Mouse (Mus musculus) neural tube, embryonic 12.5 days (tissue): ENCODE results near the gene Mier2. TPM values are rescaled to one million over a fixed set of nuclear protein-coding genes. Genes with fewer than 3 reads are reported as not detected.

Experiments used
- ATAC-seq: fragments of 200-750 bp; cut with Nextera tagmentation; 2 replicates; pipeline ENCODE4 v1.8.0; 2017; ENCODE audit warnings: low read depth, mild to moderate bottlenecking, moderate TSS enrichment, moderate library complexity; ENCODE audit not compliant: low FRiP score
- H3K27ac ChIP-seq: fragments of 300-500 bp; sonication (generic); 2 replicates; pipeline ENCODE4 v1.5.1; 2016
- H3K27me3 ChIP-seq: fragments of 300-500 bp; sonication (generic); replicated peaks from 2 replicates; pipeline ENCODE4 v1.6.1; 2016; ENCODE audit warnings: mild to moderate bottlenecking
- H3K36me3 ChIP-seq: fragments of 300-500 bp; sonication (generic); 2 replicates; pipeline ENCODE4 v1.6.1; 2016; ENCODE audit warnings: mild to moderate bottlenecking
- H3K4me1 ChIP-seq: fragments of 300-500 bp; sonication (generic); 2 replicates; pipeline ENCODE4 v1.6.1; 2016
- H3K4me2 ChIP-seq: fragments of 300-500 bp; sonication (generic); replicated peaks from 2 replicates; pipeline ENCODE4 v1.6.1; 2016; ENCODE audit warnings: mild to moderate bottlenecking
- H3K4me3 ChIP-seq: fragments of 300-500 bp; sonication (generic); 2 replicates; pipeline ENCODE4 v1.5.1; 2016
- H3K9ac ChIP-seq: fragments of 300-500 bp; sonication (generic); 2 replicates; pipeline ENCODE4 v1.6.1; 2016; ENCODE audit warnings: mild to moderate bottlenecking
- H3K9me3 ChIP-seq: fragments of 300-500 bp; sonication (generic); 2 replicates; pipeline ENCODE4 v1.6.1; 2016; ENCODE audit warnings: mild to moderate bottlenecking
- WGBS: fragments of 180-500 bp; shearing (Covaris S2); methylation state at CpG from one replicate; pipeline ENCODE4 v1.1.7; 2016; 5-methylcytosine and 5-hydroxymethylcytosine counted together
- polyA plus RNA-seq: library from polyadenylated mRNA; unstranded; fragments of >200 nt; fragmentation: Nextera tagmentation; extraction: Ambion mirVana; gene quantifications from 2 replicates; pipeline ENCODE4 v1.2.1, GENCODE M21; 2016

Gene Mier2
- polyA plus RNA-seq, 1 experiment from 2014 or later: 67.4 TPM

DNA sequence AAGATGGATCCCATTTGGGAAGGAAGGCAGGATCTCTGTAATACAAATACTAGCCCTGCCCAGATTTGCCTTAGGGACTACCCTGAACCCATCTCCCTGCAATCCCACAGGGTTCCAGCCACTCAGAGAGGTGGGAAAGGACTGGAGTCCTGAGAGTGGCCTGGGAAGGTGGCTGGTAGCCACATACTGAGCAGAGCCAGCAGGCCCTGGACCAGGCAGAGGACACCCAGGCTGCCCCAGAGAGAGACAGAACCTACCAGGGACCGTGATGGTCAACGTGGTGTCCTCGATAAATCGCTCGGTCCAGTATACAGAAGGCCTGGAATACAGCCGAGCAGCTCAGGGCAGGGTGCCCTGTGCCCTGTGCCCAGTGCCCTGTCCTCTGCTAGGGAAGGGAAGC is 30.1 kb upstream of the Mier2 start:
- H3K4me3 ChIP-seq: no peak overlapping the region
- H3K4me1 ChIP-seq: no peaks in the 10 kb centered on the region
- no peaks in the 10 kb centered on the region for H3K27me3 ChIP-seq
- H3K36me3 ChIP-seq: no peaks in the 10 kb centered on the region
- H3K4me2 ChIP-seq: no peak overlapping the region
- WGBS: 88% methylated on average over 6 of the region's 6 CpGs
- H3K9ac ChIP-seq: no peak overlapping the region
- H3K9me3 ChIP-seq: no peaks in the 10 kb centered on the region
- H3K27ac ChIP-seq: no peak overlapping the region
- ATAC-seq: no peak

DNA sequence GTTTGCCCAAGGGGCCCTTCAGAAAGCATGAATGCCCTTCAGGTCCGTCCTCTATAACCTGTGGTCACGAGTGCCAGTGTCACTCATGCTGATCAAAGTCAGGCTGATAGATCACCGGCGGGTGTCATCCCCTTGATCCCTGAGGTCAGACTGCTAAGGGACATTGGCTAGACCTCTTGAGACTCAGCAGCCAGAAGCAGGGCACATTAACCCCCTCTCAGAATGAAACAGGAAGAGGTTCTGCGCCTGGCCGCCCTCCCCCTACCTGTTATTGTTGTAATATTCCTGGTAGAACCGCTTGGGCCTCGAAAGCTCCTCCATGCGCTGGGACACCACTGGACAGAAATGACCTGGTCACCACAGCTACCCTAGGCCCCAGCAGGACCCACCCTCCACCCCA is 29.4 kb upstream of the Mier2 start:
- H3K4me1 ChIP-seq: no peaks in the 10 kb centered on the region
- no peak overlapping the region for H3K9ac ChIP-seq
- no peaks in the 10 kb centered on the region for H3K9me3 ChIP-seq
- no peak for ATAC-seq
- H3K4me3 ChIP-seq: no peak overlapping the region
- no peak overlapping the region for H3K27ac ChIP-seq
- H3K27me3 ChIP-seq: no peaks in the 10 kb centered on the region
- 90% methylated on average over 9 of the region's 9 CpGs for WGBS
- H3K4me2 ChIP-seq: no peak overlapping the region
- H3K36me3 ChIP-seq: no peaks in the 10 kb centered on the region

DNA sequence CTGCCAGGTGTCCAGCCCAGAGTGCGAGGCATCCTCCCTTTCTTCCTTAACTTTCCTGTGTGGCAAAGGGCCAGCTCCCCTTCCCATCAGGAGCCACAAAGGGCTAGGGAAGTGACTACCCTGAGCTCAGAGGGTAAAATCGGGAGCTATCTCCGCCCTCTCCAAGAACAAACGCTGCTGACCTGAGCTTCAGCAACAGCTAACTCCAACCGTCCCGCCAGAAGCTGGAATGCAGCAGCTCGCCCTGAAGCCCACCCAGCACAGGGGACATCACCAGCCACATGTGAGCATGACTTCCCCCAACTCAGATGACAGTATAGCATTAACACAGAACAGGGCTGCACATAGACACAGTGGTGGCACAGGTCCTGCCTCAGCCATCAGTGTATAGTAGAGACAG is 29.0 kb upstream of the Mier2 start:
- Histone ChIP-seq H3K36me3 (no peaks in the 10 kb centered on the region), H3K4me1 (no peaks in the 10 kb centered on the region), H3K4me2 (no peak overlapping the region), H3K9ac (no peak overlapping the region), H3K9me3 (no peaks in the 10 kb centered on the region), H3K27ac (no peak overlapping the region), H3K4me3 (no peak overlapping the region), H3K27me3 (no peaks in the 10 kb centered on the region)
- WGBS: 68% methylated on average over 7 of the region's 7 CpGs
- no peak for ATAC-seq

DNA sequence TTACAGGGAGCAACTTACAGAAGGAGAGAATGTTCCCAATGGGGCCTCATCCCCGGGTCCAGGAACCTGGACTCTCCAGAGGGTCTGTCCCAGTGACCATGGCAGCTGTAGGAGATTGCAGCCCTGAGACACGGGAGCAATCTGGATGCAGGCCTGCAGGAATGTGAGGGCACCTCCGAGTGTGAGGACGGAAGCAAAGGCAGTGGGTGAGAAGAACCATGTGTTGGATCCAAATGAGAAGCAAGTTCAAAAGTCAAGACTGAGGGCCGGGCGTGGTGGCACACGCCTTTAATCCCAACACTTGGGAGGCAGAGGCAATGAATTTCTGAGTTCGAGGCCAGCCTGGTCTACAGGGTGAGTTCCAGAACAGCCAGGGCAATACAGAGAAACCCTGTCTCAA is 26.5 kb upstream of the Mier2 start:
- no peaks in the 10 kb centered on the region for H3K9me3 ChIP-seq
- no peaks in the 10 kb centered on the region for H3K27me3 ChIP-seq
- H3K4me2 ChIP-seq: no peak overlapping the region
- H3K4me3 ChIP-seq: no peak overlapping the region
- ATAC-seq: no peak
- no peaks in the 10 kb centered on the region for H3K36me3 ChIP-seq
- no peak overlapping the region for H3K9ac ChIP-seq
- H3K4me1 ChIP-seq: no peaks in the 10 kb centered on the region
- 88% methylated on average over 8 of the region's 8 CpGs for WGBS
- no peak overlapping the region for H3K27ac ChIP-seq

DNA sequence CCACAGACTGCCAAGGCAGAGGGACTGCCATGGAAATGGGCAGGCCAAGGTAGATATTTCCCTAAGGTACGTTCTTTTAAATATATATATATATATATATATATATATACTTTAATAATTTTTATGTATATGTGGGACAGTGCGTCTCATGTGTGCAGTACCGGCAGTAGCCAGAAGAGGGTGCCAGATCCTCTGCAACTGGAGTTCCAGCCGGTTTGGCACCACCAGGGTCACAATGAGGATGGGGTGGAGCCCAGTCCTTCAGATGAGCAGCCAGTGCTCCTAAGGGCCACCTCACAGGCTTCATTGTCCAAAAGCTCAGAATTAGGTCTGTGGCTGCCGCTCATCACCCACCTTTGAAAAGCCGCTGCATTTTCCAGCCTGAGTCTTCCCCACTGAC is 25.8 kb upstream of the Mier2 start:
- WGBS: 36% methylated on average over 6 of the region's 6 CpGs
- H3K9ac ChIP-seq: no peak overlapping the region
- no peak for ATAC-seq

DNA sequence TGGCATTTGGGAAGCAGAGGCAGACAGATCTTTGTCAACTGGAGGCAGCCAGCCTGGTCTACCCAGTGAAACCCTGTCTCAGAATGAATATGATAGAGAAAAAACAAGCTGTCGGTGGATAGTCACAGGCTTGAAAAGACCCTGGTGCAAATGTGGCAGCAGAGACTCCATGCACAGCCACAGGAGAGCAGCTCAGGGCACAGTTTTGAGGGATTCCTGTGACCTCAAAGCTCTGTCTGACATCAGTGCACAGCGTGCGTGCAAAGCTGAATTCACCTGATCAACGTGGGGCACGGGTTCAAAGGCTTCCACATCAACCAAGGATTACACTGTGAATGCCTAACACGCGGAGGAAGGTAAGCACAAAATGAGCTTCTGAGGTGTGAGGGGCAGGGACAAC is 25.4 kb upstream of the Mier2 start:
- Histone ChIP-seq H3K36me3 (no peaks in the 10 kb centered on the region), H3K4me3 (no peak overlapping the region), H3K4me1 (no peaks in the 10 kb centered on the region), H3K4me2 (no peak overlapping the region), H3K9ac (no peak overlapping the region), H3K27ac (no peak overlapping the region), H3K9me3 (no peaks in the 10 kb centered on the region), H3K27me3 (no peaks in the 10 kb centered on the region)
- 73% methylated on average over 7 of the region's 7 CpGs for WGBS
- ATAC-seq: no peak

More for the DNA sequence above, 25.8 kb upstream of the Mier2 start:
- Histone ChIP-seq H3K27me3 (no peaks in the 10 kb centered on the region), H3K9me3 (no peaks in the 10 kb centered on the region), H3K27ac (no peak overlapping the region), H3K4me1 (no peaks in the 10 kb centered on the region), H3K4me2 (no peak overlapping the region), H3K4me3 (no peak overlapping the region), H3K36me3 (no peaks in the 10 kb centered on the region)

DNA sequence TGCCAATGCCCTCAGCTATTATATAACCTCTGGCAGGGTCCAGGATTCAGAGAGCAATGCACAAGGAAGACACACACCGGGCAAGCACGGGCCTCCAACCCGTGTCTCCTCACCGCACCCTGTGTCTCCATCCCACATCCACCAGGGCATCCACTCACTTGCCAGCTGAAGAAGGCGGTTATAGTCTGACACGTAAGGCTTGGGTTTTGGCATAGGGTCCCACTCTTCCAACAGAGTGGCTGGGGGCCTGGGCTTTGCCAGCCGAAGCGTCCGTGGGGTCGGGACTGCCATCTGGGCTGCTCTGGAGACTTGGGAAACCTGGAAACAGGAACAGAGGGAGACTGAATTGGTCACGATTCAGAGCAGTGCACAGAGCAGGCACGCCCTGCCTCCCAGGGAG is 24.8 kb upstream of the Mier2 start:
- Histone ChIP-seq H3K36me3 (no peaks in the 10 kb centered on the region), H3K27me3 (no peaks in the 10 kb centered on the region), H3K4me2 (no peak overlapping the region), H3K9me3 (no peaks in the 10 kb centered on the region), H3K9ac (no peak overlapping the region), H3K4me3 (no peak overlapping the region), H3K27ac (no peak overlapping the region), H3K4me1 (no peaks in the 10 kb centered on the region)
- ATAC-seq: no peak
- 81% methylated on average over 12 of the region's 12 CpGs for WGBS

DNA sequence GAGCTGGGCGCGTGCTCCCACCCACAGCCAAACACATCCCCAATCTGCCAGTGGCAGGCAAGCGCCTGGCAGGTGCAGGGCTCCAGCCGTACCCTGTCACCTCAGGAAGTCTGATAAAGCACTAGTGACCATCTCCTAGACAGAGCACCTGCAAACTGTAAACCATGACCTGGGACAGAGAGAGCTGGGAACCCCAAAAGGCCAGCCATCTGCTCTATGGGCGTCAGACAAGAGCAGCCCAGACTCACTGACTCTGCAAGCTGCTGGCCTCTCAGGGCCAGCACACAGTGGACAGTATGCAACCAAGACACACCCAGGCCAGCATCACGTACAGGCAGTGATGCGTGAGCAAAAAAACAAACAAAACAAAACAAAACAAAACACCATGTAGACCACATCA is 23.9 kb upstream of the Mier2 start:
- Histone ChIP-seq H3K4me1 (no peaks in the 10 kb centered on the region), H3K27ac (no peak overlapping the region), H3K4me3 (no peak overlapping the region), H3K36me3 (no peaks in the 10 kb centered on the region), H3K9me3 (no peaks in the 10 kb centered on the region), H3K4me2 (no peak overlapping the region), H3K9ac (no peak overlapping the region), H3K27me3 (no peaks in the 10 kb centered on the region)
- WGBS: 80% methylated on average over 7 of the region's 7 CpGs
- no peak for ATAC-seq

DNA sequence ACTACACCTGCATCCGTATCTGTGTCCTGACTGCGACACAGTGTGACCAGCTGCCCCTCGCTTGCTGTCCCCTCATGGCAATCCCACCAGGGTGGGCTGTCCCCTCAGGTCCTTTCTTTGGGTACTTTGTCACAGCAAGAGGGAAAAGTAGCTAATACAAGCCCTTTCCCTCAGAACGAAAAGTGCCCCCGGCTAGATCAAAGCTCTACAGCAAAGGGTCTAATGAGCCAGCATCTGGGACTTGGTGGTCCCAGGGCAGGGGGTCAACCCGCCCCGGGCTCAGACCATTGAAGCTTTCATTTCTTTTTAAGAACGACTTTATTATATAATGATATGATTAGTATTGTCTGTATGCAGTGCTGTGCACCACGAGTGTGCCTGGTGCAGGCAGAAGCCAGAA is 23.3 kb upstream of the Mier2 start:
- H3K4me2 ChIP-seq: no peak overlapping the region
- H3K36me3 ChIP-seq: no peaks in the 10 kb centered on the region
- 55% methylated on average over 9 of the region's 9 CpGs for WGBS
- no peak overlapping the region for H3K27ac ChIP-seq
- H3K27me3 ChIP-seq: no peaks in the 10 kb centered on the region
- no peaks in the 10 kb centered on the region for H3K4me1 ChIP-seq
- no peak overlapping the region for H3K4me3 ChIP-seq
- H3K9ac ChIP-seq: no peak overlapping the region
- ATAC-seq: no peak
- no peaks in the 10 kb centered on the region for H3K9me3 ChIP-seq

DNA sequence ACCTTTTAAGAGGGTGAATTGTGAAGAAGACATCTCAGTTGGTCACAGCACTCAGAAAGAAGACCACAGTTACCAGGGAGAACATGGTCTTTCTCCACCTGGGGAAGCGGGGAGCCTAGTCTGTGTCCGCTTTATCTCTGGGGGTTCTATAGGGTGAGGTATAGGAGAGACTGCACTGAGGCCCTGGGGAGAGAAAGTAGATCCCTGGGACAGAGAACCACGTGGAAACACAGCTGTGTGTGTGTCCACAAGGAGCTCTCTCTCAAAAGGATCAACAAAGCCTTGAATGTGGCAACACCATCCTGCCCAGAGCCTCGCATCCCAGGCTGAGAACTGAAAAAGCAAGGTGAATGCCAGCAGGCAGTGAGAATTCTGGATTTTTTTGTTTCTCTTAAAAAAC is 22.4 kb upstream of the Mier2 start:
- no peak overlapping the region for H3K9ac ChIP-seq
- no peak overlapping the region for H3K4me3 ChIP-seq
- no peak overlapping the region for H3K27ac ChIP-seq
- H3K4me1 ChIP-seq: no peaks in the 10 kb centered on the region
- H3K4me2 ChIP-seq: no peak overlapping the region
- WGBS: 73% methylated on average over 4 of the region's 4 CpGs
- ATAC-seq: no peak
- H3K9me3 ChIP-seq: no peaks in the 10 kb centered on the region
- no peaks in the 10 kb centered on the region for H3K27me3 ChIP-seq
- H3K36me3 ChIP-seq: no peaks in the 10 kb centered on the region

DNA sequence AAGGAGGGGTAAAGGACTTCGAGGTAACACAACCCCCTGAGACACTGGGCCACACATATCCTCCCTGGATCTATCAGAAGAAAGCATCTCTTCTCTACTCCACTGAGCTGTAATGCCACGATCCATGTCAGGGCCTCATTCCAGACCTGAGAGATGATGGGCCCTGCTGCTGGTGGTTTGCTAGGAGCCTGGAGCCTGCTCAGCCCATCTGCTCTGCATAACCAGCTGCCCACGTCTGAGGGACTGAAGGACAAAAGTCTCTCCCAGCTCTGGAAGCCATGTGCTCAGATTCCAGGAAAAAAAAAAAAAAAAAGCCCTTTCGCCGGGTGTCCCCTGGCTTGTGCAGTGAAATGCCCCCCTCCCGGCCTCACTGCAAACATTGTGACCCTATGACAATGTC is 20.8 kb upstream of the Mier2 start:
- H3K27me3 ChIP-seq: no peaks in the 10 kb centered on the region
- no peak overlapping the region for H3K4me2 ChIP-seq
- H3K36me3 ChIP-seq: no peaks in the 10 kb centered on the region
- ATAC-seq: no peak
- H3K9ac ChIP-seq: no peak overlapping the region
- no peak overlapping the region for H3K4me3 ChIP-seq
- no peaks in the 10 kb centered on the region for H3K9me3 ChIP-seq
- no peaks in the 10 kb centered on the region for H3K4me1 ChIP-seq
- H3K27ac ChIP-seq: no peak overlapping the region
- WGBS: 80% methylated on average over 6 of the region's 6 CpGs

DNA sequence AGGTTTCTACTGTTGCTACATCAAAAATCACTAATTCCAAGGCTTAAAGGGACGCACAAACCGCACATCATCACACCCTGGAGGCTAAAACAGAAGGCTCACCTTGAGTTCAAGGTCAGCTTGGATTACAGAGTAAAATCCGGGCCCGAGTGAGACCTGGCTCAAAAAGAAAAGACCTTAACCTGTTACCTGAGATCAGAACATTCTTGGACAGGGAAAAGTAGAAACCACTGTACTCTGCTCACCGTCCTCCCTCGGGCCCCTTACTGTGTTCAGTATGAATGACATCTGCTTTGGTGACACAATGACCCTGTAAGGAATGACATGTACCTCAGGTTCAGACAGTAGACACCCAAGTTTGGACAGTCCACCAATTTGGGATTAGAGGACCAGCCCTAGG is 19.8 kb upstream of the Mier2 start:
- no peaks in the 10 kb centered on the region for H3K4me1 ChIP-seq
- 91% methylated on average over 6 of the region's 6 CpGs for WGBS
- H3K27ac ChIP-seq: no peak overlapping the region
- ATAC-seq: no peak
- no peak overlapping the region for H3K4me2 ChIP-seq
- no peak overlapping the region for H3K4me3 ChIP-seq
- no peaks in the 10 kb centered on the region for H3K27me3 ChIP-seq
- H3K36me3 ChIP-seq: no peaks in the 10 kb centered on the region
- no peak overlapping the region for H3K9ac ChIP-seq
- H3K9me3 ChIP-seq: no peaks in the 10 kb centered on the region

DNA sequence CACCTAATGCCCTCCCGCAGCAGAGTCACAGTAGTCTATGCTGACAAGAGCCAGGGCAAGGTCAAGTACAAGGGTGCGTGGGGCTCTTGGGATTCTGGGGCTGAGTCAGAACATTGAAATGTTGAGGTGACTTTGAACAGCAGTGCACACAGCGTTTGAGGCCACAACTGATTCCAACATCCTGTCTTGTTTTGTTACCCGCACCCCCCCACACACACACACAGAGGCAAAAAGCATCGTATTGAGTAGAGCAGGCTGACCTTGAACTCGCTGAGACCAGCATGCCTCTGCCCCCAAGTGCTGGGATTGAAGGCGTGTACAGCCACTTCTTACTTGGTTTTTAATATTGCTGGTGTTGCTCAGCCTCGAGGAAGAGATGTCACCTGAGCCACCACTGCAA is 19.4 kb upstream of the Mier2 start:
- no peak overlapping the region for H3K4me3 ChIP-seq
- no peak overlapping the region for H3K4me2 ChIP-seq
- H3K27me3 ChIP-seq: no peaks in the 10 kb centered on the region
- no peak overlapping the region for H3K27ac ChIP-seq
- 85% methylated on average over 8 of the region's 8 CpGs for WGBS
- no peaks in the 10 kb centered on the region for H3K9me3 ChIP-seq
- no peak overlapping the region for H3K9ac ChIP-seq
- no peaks in the 10 kb centered on the region for H3K4me1 ChIP-seq
- H3K36me3 ChIP-seq: no peaks in the 10 kb centered on the region
- no peak for ATAC-seq

DNA sequence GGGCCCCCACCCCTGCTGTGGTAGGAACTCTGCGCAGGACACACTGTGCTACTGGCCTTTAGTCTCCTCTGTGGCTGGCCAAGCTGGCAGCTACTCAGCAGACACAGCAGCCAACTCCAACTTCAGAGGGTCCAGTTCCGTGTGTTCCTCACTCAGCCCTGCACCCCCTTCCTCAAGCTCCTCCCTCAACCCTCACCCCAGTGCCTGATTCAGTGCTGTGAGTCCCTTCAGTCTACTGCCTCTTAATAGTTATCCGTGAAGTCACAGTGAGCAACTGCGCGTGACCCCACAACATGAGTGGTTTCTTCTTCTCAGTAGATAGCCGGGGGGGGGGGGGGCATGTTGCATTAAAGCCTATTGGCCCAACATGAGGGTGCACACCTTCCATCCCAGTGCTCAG is 18.6 kb upstream of the Mier2 start:
- Histone ChIP-seq H3K4me2 (no peak overlapping the region), H3K36me3 (no peaks in the 10 kb centered on the region), H3K9ac (no peak overlapping the region), H3K9me3 (no peaks in the 10 kb centered on the region), H3K4me3 (no peak overlapping the region), H3K4me1 (no peaks in the 10 kb centered on the region), H3K27ac (no peak overlapping the region), H3K27me3 (no peaks in the 10 kb centered on the region)
- 84% methylated on average over 6 of the region's 6 CpGs for WGBS
- ATAC-seq: no peak
